Mouse (Mus musculus) lung, embryonic 16.5 days (tissue): ENCODE data around the gene Tfeb. TPM values are rescaled to one million over a fixed set of nuclear protein-coding genes. Genes with fewer than 3 reads are reported as not detected.
A peak's percentile ranks its signal among the peaks of the same experiment; 100 is the strongest.

Experiments
- ATAC-seq: fragments of 200-750 bp; cut with Nextera tagmentation; 2 replicates; pipeline ENCODE4 v1.8.0; 2017; ENCODE audit warnings: low read depth, mild to moderate bottlenecking, moderate library complexity
- H3K27ac ChIP-seq: fragments of 300-500 bp; sonication (generic); 2 replicates; pipeline ENCODE4 v1.5.1; 2014; ENCODE audit warnings: mild to moderate bottlenecking, control low read depth, low read length
- H3K27me3 ChIP-seq: fragments of 300-500 bp; sonication (generic); 2 replicates; pipeline ENCODE4 v1.6.1; 2014; ENCODE audit warnings: low read depth, low read length, mixed read lengths; ENCODE audit not compliant: control insufficient read depth, insufficient read depth
- H3K36me3 ChIP-seq: fragments of 300-500 bp; sonication (generic); 2 replicates; pipeline ENCODE4 v1.6.1; 2014; ENCODE audit warnings: low read length; ENCODE audit not compliant: control insufficient read depth, insufficient read depth
- H3K4me1 ChIP-seq: fragments of 300-500 bp; sonication (generic); replicated peaks from 2 replicates; pipeline ENCODE4 v1.6.1; 2014; ENCODE audit warnings: low read length, mixed read lengths; ENCODE audit not compliant: control insufficient read depth, insufficient read depth
- H3K4me2 ChIP-seq: fragments of 300-500 bp; sonication (generic); 2 replicates; pipeline ENCODE4 v1.6.1; 2014; ENCODE audit warnings: low read depth, low read length, control low read depth
- H3K4me3 ChIP-seq: fragments of 300-500 bp; sonication (generic); 2 replicates; pipeline ENCODE4 v1.5.1; 2014; ENCODE audit warnings: mild to moderate bottlenecking, low read length, control low read depth
- H3K9ac ChIP-seq: fragments of 300-500 bp; sonication (generic); 2 replicates; pipeline ENCODE4 v1.6.1; 2014; ENCODE audit warnings: low read length, control low read depth
- H3K9me3 ChIP-seq: fragments of 300-500 bp; sonication (generic); 2 replicates; pipeline ENCODE4 v1.6.1; 2016; ENCODE audit warnings: low read length; ENCODE audit not compliant: control insufficient read depth
- WGBS: fragments of 180-500 bp; shearing (Covaris S2); extraction: QIAGEN DNeasy Blood & Tissue Kit; methylation state at CpG from one replicate; pipeline ENCODE4 v1.1.7; 2014; 5-methylcytosine and 5-hydroxymethylcytosine counted together
- polyA plus RNA-seq: library from polyadenylated mRNA; unstranded; fragments of >200 nt; fragmentation: Nextera tagmentation; extraction: Ambion mirVana; gene quantifications from 2 replicates; pipeline ENCODE4 v1.2.1, GENCODE M21; 2015

Gene Tfeb
- polyA plus RNA-seq, 1 experiment from 2014 or later: 13.1 TPM

- no peak overlapping the region for H3K27ac ChIP-seq
- no peak overlapping the region for H3K4me2 ChIP-seq
- no peak overlapping the region for H3K4me3 ChIP-seq
- H3K27me3 ChIP-seq: no peaks in the 10 kb centered on the region
- H3K9ac ChIP-seq: no peak overlapping the region
- WGBS: 41% methylated on average over 12 of the region's 12 CpGs
- no peaks in the 10 kb centered on the region for H3K4me1 ChIP-seq
- H3K36me3 ChIP-seq: no peaks in the 10 kb centered on the region
- H3K9me3 ChIP-seq: peaks cover 8% of the 10 kb centered on the region
- peak; percentile 24; the same call in 1 of the 2 replicates for ATAC-seq
Observed at GRCm38 (mm10) chr17:47768707-47769276, 32.0 kb downstream of the Tfeb start.

DNA sequence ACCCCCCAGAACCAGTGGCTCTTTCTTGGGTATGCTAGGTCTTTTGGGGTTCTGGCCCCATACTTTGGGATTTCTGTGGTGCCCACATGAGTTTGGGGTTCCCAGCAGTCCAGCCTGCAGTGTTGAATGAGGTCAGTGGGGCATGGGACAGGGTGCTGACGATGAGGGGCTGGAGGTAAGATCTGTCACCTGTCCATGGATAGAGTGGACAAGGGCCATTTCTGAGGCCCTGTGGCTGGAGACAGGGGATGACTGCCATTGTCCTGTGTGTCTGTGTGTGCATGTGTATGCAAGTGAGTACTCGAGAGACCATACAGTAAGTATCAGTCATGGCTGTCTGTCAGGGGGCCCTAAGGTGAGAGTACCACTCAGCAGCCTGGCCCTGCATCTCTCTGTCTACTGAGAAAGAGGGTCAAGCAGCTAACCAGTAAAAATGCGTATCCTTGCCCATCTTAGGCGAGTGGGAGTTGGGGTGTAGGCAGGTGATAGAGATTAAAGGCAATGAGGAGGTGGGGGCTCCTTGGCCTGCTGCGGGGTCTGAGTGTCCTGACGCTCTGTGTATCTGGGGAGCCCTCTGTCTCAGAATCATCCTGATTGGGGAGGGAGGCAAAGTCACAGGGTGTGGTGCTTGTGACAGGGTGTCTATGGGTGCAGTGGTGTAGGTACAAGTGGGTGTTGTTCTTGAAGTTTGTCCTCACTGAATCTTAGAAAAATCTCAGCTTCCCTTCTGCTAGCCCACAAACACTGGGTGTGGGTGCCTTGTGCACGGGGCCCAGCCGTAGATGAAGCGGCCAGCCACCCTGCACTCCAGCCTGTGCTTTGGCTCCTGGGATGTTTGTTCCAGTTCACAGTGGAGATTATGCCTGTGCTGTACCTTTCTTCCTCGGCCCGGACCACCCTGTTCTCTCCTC lies 32.8 kb downstream of the Tfeb start:
- H3K4me3 ChIP-seq: no peak overlapping the region
- H3K27me3 ChIP-seq: no peaks in the 10 kb centered on the region
- H3K4me1 ChIP-seq: no peaks in the 10 kb centered on the region
- peaks cover 8% of the 10 kb centered on the region for H3K9me3 ChIP-seq
- H3K27ac ChIP-seq: no peak overlapping the region
- no peaks in the 10 kb centered on the region for H3K36me3 ChIP-seq
- 75% methylated on average over 11 of the region's 11 CpGs for WGBS
- H3K9ac ChIP-seq: no peak overlapping the region
- H3K4me2 ChIP-seq: no peak overlapping the region
- no peak for ATAC-seq

GRCm38 (mm10) chr17:47773604-47774003 lies 36.8 kb downstream of the Tfeb start:
- H3K9me3 ChIP-seq: peaks cover 8% of the 10 kb centered on the region
- H3K27ac ChIP-seq: no peak overlapping the region
- WGBS: 55% methylated on average over 6 of the region's 6 CpGs
- H3K4me3 ChIP-seq: no peak overlapping the region
- no peak for ATAC-seq
- no peak overlapping the region for H3K4me2 ChIP-seq
- no peak overlapping the region for H3K9ac ChIP-seq
- H3K4me1 ChIP-seq: no peaks in the 10 kb centered on the region
- H3K36me3 ChIP-seq: no peaks in the 10 kb centered on the region
- no peaks in the 10 kb centered on the region for H3K27me3 ChIP-seq

GRCm38 (mm10) chr17:47777141-47777540 lies 40.3 kb downstream of the Tfeb start:
- Histone ChIP-seq H3K36me3 (no peaks in the 10 kb centered on the region), H3K9me3 (peaks cover 5% of the 10 kb centered on the region), H3K4me3 (no peak overlapping the region), H3K4me2 (no peak overlapping the region), H3K27ac (no peak overlapping the region), H3K27me3 (no peaks in the 10 kb centered on the region), H3K9ac (no peak overlapping the region), H3K4me1 (no peaks in the 10 kb centered on the region)
- 52% methylated on average over 2 of the region's 2 CpGs for WGBS
- no peak for ATAC-seq

DNA sequence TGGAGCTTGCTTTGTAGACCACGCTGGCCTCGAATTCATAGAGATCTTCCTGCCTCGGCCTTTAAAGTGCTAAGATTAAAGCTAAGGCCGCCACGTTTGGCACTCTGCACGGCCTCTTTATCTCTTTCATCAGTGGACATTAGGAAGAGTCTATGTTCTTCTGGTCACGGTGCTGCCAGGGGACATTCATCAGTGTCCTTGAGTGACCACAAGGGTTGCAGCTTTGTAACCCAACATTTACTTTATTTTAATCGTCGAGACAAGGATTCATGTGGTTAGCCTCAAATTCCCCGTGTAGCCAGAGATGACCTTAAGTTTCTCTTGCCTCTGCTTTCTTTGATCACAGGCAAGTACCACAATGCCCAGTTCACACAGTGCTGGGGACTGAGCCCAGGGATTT lies 43.6 kb downstream of the Tfeb start:
- no peaks in the 10 kb centered on the region for H3K36me3 ChIP-seq
- ATAC-seq: no peak
- no peaks in the 10 kb centered on the region for H3K4me1 ChIP-seq
- H3K9me3 ChIP-seq: no peaks in the 10 kb centered on the region
- no peak overlapping the region for H3K4me3 ChIP-seq
- 66% methylated on average over 10 of the region's 10 CpGs for WGBS
- no peak overlapping the region for H3K9ac ChIP-seq
- H3K27ac ChIP-seq: no peak overlapping the region
- no peaks in the 10 kb centered on the region for H3K27me3 ChIP-seq
- no peak overlapping the region for H3K4me2 ChIP-seq

GRCm38 (mm10) chr17:47782486-47782885 lies 45.7 kb downstream of the Tfeb start:
- WGBS: 81% methylated on average over 3 of the region's 3 CpGs
- no peak for ATAC-seq
- Histone ChIP-seq H3K9me3 (no peaks in the 10 kb centered on the region), H3K9ac (no peak overlapping the region), H3K27ac (no peak overlapping the region), H3K4me3 (no peak overlapping the region), H3K4me1 (no peaks in the 10 kb centered on the region), H3K36me3 (no peaks in the 10 kb centered on the region), H3K27me3 (no peaks in the 10 kb centered on the region), H3K4me2 (no peak overlapping the region)

- no peak overlapping the region for H3K4me3 ChIP-seq
- H3K27me3 ChIP-seq: no peaks in the 10 kb centered on the region
- no peak overlapping the region for H3K4me2 ChIP-seq
- no peak for ATAC-seq
- no peaks in the 10 kb centered on the region for H3K36me3 ChIP-seq
- H3K4me1 ChIP-seq: peaks cover 3% of the 10 kb centered on the region; the same call in 1 of the 2 replicates
- WGBS: 46% methylated on average over 8 of the region's 8 CpGs
- no peaks in the 10 kb centered on the region for H3K9me3 ChIP-seq
- H3K9ac ChIP-seq: no peak overlapping the region
- H3K27ac ChIP-seq: no peak overlapping the region
Observed at GRCm38 (mm10) chr17:47783445-47784223, 46.8 kb downstream of the Tfeb start.

- Histone ChIP-seq H3K36me3 (no peaks in the 10 kb centered on the region), H3K4me1 (peaks cover 3% of the 10 kb centered on the region; the same call in 1 of the 2 replicates), H3K27me3 (no peaks in the 10 kb centered on the region), H3K9me3 (no peaks in the 10 kb centered on the region), H3K27ac (no peak overlapping the region), H3K9ac (no peak overlapping the region), H3K4me3 (no peak overlapping the region), H3K4me2 (no peak overlapping the region)
- WGBS: 73% methylated on average over 6 of the region's 6 CpGs
- peak; percentile 39; the same call in 1 of the 2 replicates for ATAC-seq
Observed at GRCm38 (mm10) chr17:47784411-47784810, 47.6 kb downstream of the Tfeb start.

DNA sequence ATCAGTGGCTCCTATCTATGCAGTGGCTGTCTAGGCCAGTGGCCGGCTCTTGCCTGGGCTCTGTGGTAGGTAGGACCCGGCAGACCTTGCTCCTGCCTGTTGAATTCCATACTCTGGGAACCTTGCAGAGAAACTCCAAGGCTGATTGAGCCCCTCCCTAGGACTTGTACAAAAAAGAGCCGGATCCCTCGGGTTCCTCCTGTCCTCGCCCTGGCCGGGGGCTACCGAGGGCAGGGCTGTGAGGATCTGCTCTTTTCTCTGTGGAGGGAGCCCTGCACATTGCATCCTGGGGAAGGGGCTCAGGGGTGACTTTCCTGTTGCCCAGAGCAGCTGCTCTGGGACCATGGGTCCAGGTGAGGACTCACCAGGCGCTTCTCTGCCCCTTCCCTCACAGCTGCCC lies 50.8 kb downstream of the Tfeb start:
- H3K27me3 ChIP-seq: no peaks in the 10 kb centered on the region
- H3K4me2 ChIP-seq: no peak overlapping the region
- H3K4me1 ChIP-seq: peaks cover 12% of the 10 kb centered on the region
- H3K36me3 ChIP-seq: no peaks in the 10 kb centered on the region
- H3K4me3 ChIP-seq: no peak overlapping the region
- WGBS: 50% methylated on average over 8 of the region's 8 CpGs
- H3K27ac ChIP-seq: no peak overlapping the region
- no peak overlapping the region for H3K9ac ChIP-seq
- no peak for ATAC-seq
- H3K9me3 ChIP-seq: no peaks in the 10 kb centered on the region
